7 mouse cellular contexts compared by ENCODE assay signal in genomic region chr11:50448163-50448562, GRCm38 (mm10). TPM values are rescaled to one million over a fixed set of nuclear protein-coding genes. Genes with fewer than 3 reads are reported as not detected.
A peak's percentile ranks its signal among the peaks of the same experiment; 100 is the strongest.
DNase-seq lines count a peak whose midpoint lies in the region; ATAC-seq and TF ChIP-seq lines count a peak whose summit lies in the region.
"Not testable (repeated sequence)": the region's sequence is repeated elsewhere in the genome, so short reads cannot be mapped to it uniquely, and the experiment has no call there.

No protein-coding gene starts in this region.

- WGBS in heart, postnatal 0 days = 57% methylated on average over 8 of the region's 8 CpGs
- WGBS in kidney, postnatal 0 days = 53% methylated on average over 8 of the region's 8 CpGs
- WGBS in liver, embryonic 14.5 days (ENCODE audit: insufficient replicate concordance) = 33% methylated on average over 8 of the region's 8 CpGs
- 38% methylated on average over 7 of the region's 8 CpGs for WGBS in midbrain, embryonic 14.5 days
- WGBS in stomach, postnatal 0 days = 46% methylated on average over 7 of the region's 8 CpGs

- H3K4me2 ChIP-seq in heart, postnatal 0 days (ENCODE audit: low read depth, low read length); kidney, postnatal 0 days (ENCODE audit: low read length); liver, embryonic 14.5 days (ENCODE audit: low read depth); midbrain, embryonic 14.5 days (ENCODE audit: low read length); stomach, postnatal 0 days (replicated peaks; ENCODE audit: low read depth): not testable (repeated sequence)

- H3K9me3 ChIP-seq in heart, postnatal 0 days (replicated peaks; ENCODE audit: control insufficient read depth, low read length); kidney, postnatal 0 days (replicated peaks; ENCODE audit: low read length); liver, embryonic 14.5 days (ENCODE audit: control insufficient read depth, low read length); midbrain, embryonic 14.5 days (ENCODE audit: control insufficient read depth, low read length); stomach, postnatal 0 days (ENCODE audit: control insufficient read depth, low read length): not testable (repeated sequence)

- not testable (repeated sequence) for H3K4me3 ChIP-seq in heart, postnatal 0 days (ENCODE audit: low read depth, low read length); kidney, postnatal 0 days (replicated peaks; ENCODE audit: low read depth, low read length); liver, embryonic 14.5 days (ENCODE audit: insufficient read depth in 1 of 2, low read depth in 2 of 2, low read length in 2 of 2); midbrain, embryonic 14.5 days (replicated peaks; ENCODE audit: low read depth, low read length); stomach, postnatal 0 days (ENCODE audit: low read depth, low read length)

- peak; percentile 32 for TF ChIP-seq CTCF in heart, postnatal 0 days (IDR thresholded peaks at IDR 0.05; ENCODE audit: low read depth)
- TF ChIP-seq CTCF in kidney, postnatal 0 days (IDR thresholded peaks at IDR 0.05; ENCODE audit: low read depth) = peak; percentile 25; the same call in 1 of the 2 replicates
- peak; percentile 26 for TF ChIP-seq CTCF in liver, embryonic 14.5 days (IDR thresholded peaks at IDR 0.05; ENCODE audit: low read depth)
- peak; percentile 38; the same call in 1 of the 2 replicates for TF ChIP-seq CTCF in stomach, postnatal 0 days (IDR thresholded peaks at IDR 0.05; ENCODE audit: low read depth)

- not testable (repeated sequence) for H3K4me1 ChIP-seq in heart, postnatal 0 days (ENCODE audit: control insufficient read depth, insufficient read depth); kidney, postnatal 0 days (replicated peaks; ENCODE audit: insufficient read depth, low read length); liver, embryonic 14.5 days (replicated peaks; ENCODE audit: control insufficient read depth in 2 of 2, insufficient read depth in 2 of 2, low read length in 1 of 2); midbrain, embryonic 14.5 days (ENCODE audit: control insufficient read depth, insufficient read depth, low read length); stomach, postnatal 0 days (replicated peaks; ENCODE audit: control insufficient read depth, insufficient read depth)

- H3K36me3 ChIP-seq in heart, postnatal 0 days (replicated peaks; ENCODE audit: control insufficient read depth, insufficient read depth, low read length); kidney, postnatal 0 days (ENCODE audit: insufficient read depth, low read length); liver, embryonic 14.5 days (replicated peaks; ENCODE audit: control insufficient read depth, insufficient read depth, low read depth); midbrain, embryonic 14.5 days (ENCODE audit: control insufficient read depth, insufficient read depth, low read length); stomach, postnatal 0 days (ENCODE audit: control insufficient read depth, insufficient read depth, low read length): not testable (repeated sequence)

- H3K9ac ChIP-seq in heart, postnatal 0 days (replicated peaks; ENCODE audit: low read depth, low read length); kidney, postnatal 0 days (ENCODE audit: low read depth, low read length); liver, embryonic 14.5 days (replicated peaks); midbrain, embryonic 14.5 days (replicated peaks; ENCODE audit: low read length); stomach, postnatal 0 days (ENCODE audit: low read length): not testable (repeated sequence)

- H3K27me3 ChIP-seq in heart, postnatal 0 days (ENCODE audit: control insufficient read depth, insufficient read depth, low read length); kidney, postnatal 0 days (ENCODE audit: insufficient read depth, low read length); liver, embryonic 14.5 days (ENCODE audit: control insufficient read depth, insufficient read depth, low read length); midbrain, embryonic 14.5 days (ENCODE audit: control insufficient read depth, insufficient read depth, low read length); stomach, postnatal 0 days (ENCODE audit: control insufficient read depth, insufficient read depth, low read length): not testable (repeated sequence)

- H3K27ac ChIP-seq in heart, postnatal 0 days (ENCODE audit: low read depth); kidney, postnatal 0 days; liver, embryonic 14.5 days; midbrain, embryonic 14.5 days (replicated peaks; ENCODE audit: low read depth, low read length); stomach, postnatal 0 days (replicated peaks): not testable (repeated sequence)

- DNase-seq in NIH3T3 (ENCODE audit: low read depth) = peak; percentile 38
- DNase-seq in cerebellum, postnatal 10 days = peak; percentile 61 to 63
- DNase-seq in heart, postnatal 0 days (ENCODE audit: low spot score); kidney, postnatal 0 days (ENCODE audit: low spot score); liver, embryonic 14.5 days (ENCODE audit: low read depth in 3 of 3, low spot score in 3 of 3); stomach, postnatal 0 days (ENCODE audit: low spot score): not testable (repeated sequence)
- DNase-seq in midbrain, embryonic 14.5 days = peak; percentile 53

- not testable (repeated sequence) for TF ChIP-seq EP300 in heart, postnatal 0 days (IDR thresholded peaks at IDR 0.05; ENCODE audit: low read depth); liver, embryonic 14.5 days (IDR thresholded peaks at IDR 0.05; ENCODE audit: low read depth); stomach, postnatal 0 days (optimal IDR thresholded peaks at IDR 0.05)

- not testable (repeated sequence) for ATAC-seq in heart, postnatal 0 days (ENCODE audit: insufficient read depth, low read depth); kidney, postnatal 0 days (replicated peaks; ENCODE audit: low FRiP score, low read depth); liver, embryonic 14.5 days (ENCODE audit: insufficient read depth); midbrain, embryonic 14.5 days (ENCODE audit: low FRiP score, low TSS enrichment); stomach, postnatal 0 days (ENCODE audit: low FRiP score, low TSS enrichment)

RNA-seq across cellular contexts. Expression of gene Rufy1, which starts 17.2 kb away (rescaled TPM):
- total RNA-seq in heart, postnatal 0 days (2014; rRNA removed; ENCODE audit: low replicate concordance) = 22.8 and 24.9 TPM in 2 replicates
- 29.2 and 29.8 TPM in 2 replicates for polyA plus RNA-seq in heart, postnatal 0 days (2015; fragmentation: Nextera tagmentation; extraction: Ambion mirVana)
- 29.0 and 31.7 TPM in 2 replicates for polyA plus RNA-seq in kidney, postnatal 0 days (2015; fragmentation: Nextera tagmentation; extraction: Ambion mirVana)
- 3.5 and 5.1 TPM in 2 replicates for polyA plus RNA-seq in liver, embryonic 14.5 days (2012; rRNA removed)
- 7.1 and 8.9 TPM in 2 replicates for polyA plus RNA-seq in liver, embryonic 14.5 days (2014; fragmentation: Nextera tagmentation; extraction: Ambion mirVana)
- polyA plus RNA-seq in midbrain, embryonic 14.5 days (2014; fragmentation: Nextera tagmentation; extraction: Ambion mirVana) = 25.0 and 31.6 TPM in 2 replicates
- 18.7 and 22.8 TPM in 2 replicates for polyA plus RNA-seq in stomach, postnatal 0 days (2015; fragmentation: Nextera tagmentation; extraction: Ambion mirVana)
